Mouse (Mus musculus): ENCODE results near the gene Adnp. TPM values are rescaled to one million over a fixed set of nuclear protein-coding genes. Genes with fewer than 3 reads are reported as not detected.
A peak's percentile ranks its signal among the peaks of the same experiment; 100 is the strongest.

Gene Adnp
- total RNA-seq, 4 experiments from 2014 or later, result 65.9 to 78.9 (median 72.1) TPM

- DNase-seq (ENCODE audit: low spot score in 2 of 2), result no peak
These were observed 50.6 kb downstream of the Adnp start for GRCm38 (mm10) chr2:168156361-168156760.

DNA sequence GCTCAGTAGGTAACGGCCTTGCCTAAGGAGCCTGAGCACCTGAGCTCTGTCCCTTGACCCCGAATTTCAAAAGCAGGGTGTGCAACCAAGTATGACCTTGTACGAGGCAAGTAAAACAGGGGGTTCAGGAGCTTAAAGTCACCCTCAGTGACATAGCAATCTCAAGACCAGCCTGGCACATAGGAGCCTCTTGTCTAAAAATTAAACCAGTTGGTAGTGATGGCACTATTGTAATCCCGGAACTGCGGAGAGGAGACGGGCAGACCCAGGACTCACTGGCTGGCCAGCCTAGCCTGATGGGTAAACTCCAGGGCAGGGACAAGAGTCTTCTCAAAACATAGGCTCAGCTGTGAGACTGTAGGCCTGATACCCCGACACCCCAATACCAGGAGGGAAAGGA is 51.2 kb downstream of the Adnp start:
- no peak for DNase-seq (ENCODE audit: low spot score in 2 of 2)

DNA sequence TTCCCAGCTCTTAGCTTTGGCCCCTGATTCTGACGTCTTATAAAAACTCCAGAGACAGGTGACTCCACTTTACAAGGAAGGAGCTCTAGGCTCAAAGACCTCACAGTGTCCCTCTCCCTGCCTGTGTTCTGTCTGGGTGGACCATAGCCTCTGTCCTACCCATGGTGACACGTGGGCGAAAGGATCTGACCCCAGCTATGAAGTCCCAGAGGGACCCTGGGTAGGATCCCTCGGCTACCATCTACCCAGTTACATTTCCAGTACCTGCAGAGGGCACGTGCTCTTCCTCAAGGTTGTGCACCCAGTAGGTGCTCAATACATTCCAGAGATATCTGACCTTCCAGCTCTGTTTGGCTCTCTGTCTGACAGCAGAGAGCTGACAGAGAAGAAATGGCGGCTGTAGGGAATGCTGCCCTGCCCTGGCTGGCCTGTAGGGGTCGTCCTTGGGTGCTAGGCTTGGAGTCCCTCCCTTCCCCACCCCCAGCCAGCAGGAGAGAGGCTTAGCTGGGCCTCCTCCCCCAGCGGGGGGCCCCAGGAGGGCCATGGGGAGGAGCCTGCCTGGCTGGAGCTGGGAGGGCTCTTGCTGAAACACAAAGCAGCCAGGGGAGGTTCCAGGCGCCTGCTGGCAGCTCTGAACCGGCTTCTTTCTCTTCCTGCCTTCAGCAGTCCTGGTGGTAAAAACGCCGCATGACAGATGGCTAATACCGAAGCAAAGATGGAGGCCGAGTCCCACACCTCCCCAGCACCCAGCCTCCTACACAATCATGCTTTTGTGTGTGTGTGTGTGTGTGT is 52.6 kb downstream of the Adnp start:
- DNase-seq (ENCODE audit: low spot score in 2 of 2), result peak in 1 of 2 experiments; percentile 48

- no peak for DNase-seq (ENCODE audit: low spot score in 2 of 2)
These were observed 57.7 kb downstream of the Adnp start for GRCm38 (mm10) chr2:168149241-168149640.

GRCm38 (mm10) chr2:168147722-168148432 is 59.0 kb downstream of the Adnp start:
- DNase-seq (ENCODE audit: low spot score in 2 of 2), result no peak

DNA sequence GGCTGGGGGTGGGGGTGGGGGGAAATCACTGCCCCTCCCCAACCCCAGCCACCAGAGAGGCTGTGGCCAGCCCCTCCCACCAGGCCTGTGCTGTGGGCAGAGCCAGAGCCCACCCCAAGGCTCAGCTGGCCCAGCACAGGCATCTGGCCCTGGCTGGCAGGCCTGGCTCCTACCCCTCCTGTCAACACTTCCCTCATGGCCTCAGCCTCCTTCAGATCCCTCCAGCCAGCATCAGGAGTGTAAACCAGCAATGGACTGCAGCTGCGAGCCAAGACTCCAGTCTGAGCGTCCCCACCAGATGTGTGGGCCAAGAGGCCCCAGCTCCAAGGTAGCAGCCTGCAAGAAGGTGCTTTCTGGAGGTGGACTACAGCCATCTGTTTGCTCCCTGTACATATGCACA is 61.5 kb downstream of the Adnp start:
- no peak for DNase-seq (ENCODE audit: low spot score in 2 of 2)

DNA sequence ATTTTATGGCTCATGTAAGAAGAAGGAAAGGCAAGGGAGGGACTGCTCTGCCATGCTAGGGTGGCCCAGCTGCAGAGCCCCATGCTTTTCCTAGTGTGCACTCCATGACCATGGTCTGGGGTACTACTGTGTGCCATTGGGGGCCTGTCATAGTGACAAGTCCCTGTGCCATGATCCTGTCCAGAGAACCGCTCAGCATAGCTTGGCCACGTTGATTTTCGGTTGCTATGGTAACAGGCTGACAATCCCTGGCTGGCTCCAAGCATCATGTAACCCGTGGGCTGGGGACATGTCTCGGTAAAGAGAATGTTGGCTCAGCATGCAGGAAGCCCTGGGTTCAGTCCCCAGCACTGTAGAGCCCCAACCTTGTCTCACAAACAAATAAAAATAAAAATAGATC is 63.1 kb downstream of the Adnp start:
- DNase-seq (ENCODE audit: low spot score in 2 of 2), result no peak

GRCm38 (mm10) chr2:168137161-168137560 is 69.8 kb downstream of the Adnp start:
- no peak for DNase-seq (ENCODE audit: low spot score in 2 of 2)

Small RNAs within 50 kb of the gene (microRNA-seq; reads per million reads assigned to microRNA genes)
- gene Gm24561, result 0 reads per million in 2 experiments

Other genes with a start within 250 kb of the Adnp start
- gene Ripor3, start 196.5 kb downstream of the Adnp start, total RNA-seq (2022), result 1 to 10 TPM in 1 of 4 experiments, under 1 TPM in 3; 0.37 to 1.0 (median 0.65) TPM
- 1 to 10 TPM; 4.7 to 6.5 (median 5.8) TPM for gene Pard6b, start 126.1 kb downstream of the Adnp start, total RNA-seq (2022)
- gene Gm20716, start 23.3 kb upstream of the Adnp start, total RNA-seq (2022), result 10 to 100 TPM; 33.4 to 47.7 (median 40.3) TPM
- 10 to 100 TPM; 44.0 to 64.1 (median 57.8) TPM for gene Dpm1, start 23.5 kb upstream of the Adnp start, total RNA-seq (2022)
- 10 to 100 TPM; 16.9 to 19.6 (median 19.2) TPM for gene Mocs3, start 23.5 kb upstream of the Adnp start, total RNA-seq (2022)
- gene Kcng1, start 74.6 kb upstream of the Adnp start, total RNA-seq (2022), result 10 to 100 TPM; 20.9 to 27.9 (median 26.2) TPM